Mouse (Mus musculus) erythroblast, embryonic 14.5 days (primary cell): Measurements from ENCODE around the gene Efcab9.

Experiments used
- GATA1 ChIP-seq: IDR thresholded peaks from 2 replicates; pipeline ENCODE4 v1.6.1; 2012; ENCODE audit warnings: low read length, inconsistent platforms, mixed read lengths
- TAL1 ChIP-seq: IDR thresholded peaks from 3 replicates; pipeline ENCODE4 v1.6.1; 2012; ENCODE audit warnings: low read length, inconsistent platforms, mixed read lengths

DNA sequence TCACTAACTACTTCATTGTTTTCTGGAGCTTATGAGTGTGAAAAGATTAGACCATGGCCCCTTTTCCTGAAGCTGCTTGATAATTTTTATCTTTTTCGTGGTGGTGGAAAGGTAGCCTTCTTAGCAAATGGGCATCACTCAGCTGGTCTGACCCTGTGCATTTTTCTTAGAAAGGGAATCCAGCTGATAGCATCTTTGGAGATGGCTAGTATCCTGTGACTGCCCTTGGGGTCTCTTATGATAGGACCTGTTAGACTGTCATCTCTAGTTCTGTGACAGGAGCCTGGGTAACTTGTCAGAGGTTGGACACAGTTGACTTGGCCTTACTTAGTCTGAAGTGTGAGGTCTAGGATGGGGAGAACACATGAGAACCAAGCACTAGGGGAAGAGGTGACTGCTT is 12.5 kb downstream of the Efcab9 start:
- no peak for TF ChIP-seq TAL1
- no peak for TF ChIP-seq GATA1
